Comparison of ENCODE assay signal across 8 mouse cellular contexts in genomic region chr13:107022266-107023171, GRCm38 (mm10). TPM values are rescaled to one million over a fixed set of nuclear protein-coding genes. Genes with fewer than 3 reads are reported as not detected.
DNase-seq lines count a peak whose midpoint lies in the region; ATAC-seq and TF ChIP-seq lines count a peak whose summit lies in the region.

No protein-coding gene starts in this region.

- H3K9ac ChIP-seq in hindbrain, postnatal 0 days (replicated peaks; ENCODE audit: low read length), result peak overlapping the region; percentile 90

- no peaks in the 10 kb centered on the region for H3K9me3 ChIP-seq in hindbrain, postnatal 0 days (ENCODE audit: low read length)
- H3K9me3 ChIP-seq in megakaryocyte, embryonic 14.5 days, result 0 out of 2 replicates have a peak, but pooled peaks cover 3% of the 10 kb centered on the region

- no peaks in the 10 kb centered on the region for H3K27me3 ChIP-seq in hindbrain, postnatal 0 days (ENCODE audit: insufficient read depth, low read length)
- no peaks in the 10 kb centered on the region for H3K27me3 ChIP-seq in megakaryocyte, embryonic 14.5 days (replicated peaks)

- intact Hi-C loops in gastrocnemius, adult 2 months (cut with DNase I), result loop anchor here (10.0 kb wide), 1 partner anchor 1132 kb away; the partner anchor contains the start of genes Ercc8 and Ndufaf2

- peak overlapping the region; percentile 96 for H3K4me3 ChIP-seq in gastrocnemius, adult 2 months
- peak overlapping the region; percentile 83 for H3K4me3 ChIP-seq in hindbrain, postnatal 0 days (ENCODE audit: low read length)
- H3K4me3 ChIP-seq in megakaryocyte, embryonic 14.5 days (replicated peaks), result peak overlapping the region; percentile 98

- peak overlapping the region; percentile 68 for H3K4me2 ChIP-seq in hindbrain, postnatal 0 days (ENCODE audit: low read depth, low read length)

- H3K4me1 ChIP-seq in hindbrain, postnatal 0 days (ENCODE audit: insufficient read depth, low read length), result 0 out of 2 replicates have a peak, but pooled peaks cover 3% of the 10 kb centered on the region
- H3K4me1 ChIP-seq in megakaryocyte, embryonic 14.5 days, result peaks cover 70% of the 10 kb centered on the region

- ATAC-seq in activated CD4-positive, CD25-positive, alpha-beta regulatory T cell, adult 4 months, result peak; percentile 70
- peak; percentile 95 for ATAC-seq in hindbrain, postnatal 0 days

- peak; percentile 47 to 76 for DNase-seq in cerebellum, postnatal 4 days (ENCODE audit: low spot score in 2 of 2)
- DNase-seq in gastrocnemius, adult 2 months, result peak; percentile 93
- peak; percentile 96 for DNase-seq in hindbrain, postnatal 0 days (ENCODE audit: low spot score)
- DNase-seq in left cerebral cortex, adult 9 months (ENCODE audit: low spot score in 2 of 2), result peak; percentile 20 to 45
- peak; percentile 85 for DNase-seq in right cerebral cortex, postnatal 10 days (ENCODE audit: low spot score in 2 of 2)
- peak; percentile 63 for DNase-seq in urinary bladder, postnatal 36 days (ENCODE audit: low spot score in 2 of 2)

- under 1% methylated on average over 76 of the region's 97 CpGs for WGBS in hindbrain, postnatal 0 days

- peak overlapping the region; percentile 94 for H3K27ac ChIP-seq in gastrocnemius, adult 2 months
- H3K27ac ChIP-seq in hindbrain, postnatal 0 days, result peak overlapping the region; percentile 92

- TF ChIP-seq CTCF in gastrocnemius, adult 2 months (IDR thresholded peaks at IDR 0.05), result no peak
- no peak for TF ChIP-seq CTCF in hindbrain, postnatal 0 days (IDR thresholded peaks at IDR 0.05; ENCODE audit: low read depth)

- no peaks in the 10 kb centered on the region for H3K36me3 ChIP-seq in hindbrain, postnatal 0 days (ENCODE audit: insufficient read depth, low read length)
- H3K36me3 ChIP-seq in megakaryocyte, embryonic 14.5 days (replicated peaks; ENCODE audit: low read length), result peaks cover 32% of the 10 kb centered on the region

RNA-seq across cellular contexts. Expression of gene Kif2a, which starts 0.6 kb away (rescaled TPM):
- polyA plus RNA-seq in activated CD4-positive, CD25-positive, alpha-beta regulatory T cell, adult 4 months (2017; shearing (Covaris generic)), result 10 to 100 TPM; 13.6 to 15.7 TPM
- 10 to 100 TPM; 20.4 to 30.3 TPM for total RNA-seq in gastrocnemius, adult 2 months (2021)
- 23.7 and 29.9 TPM in 2 replicates for total RNA-seq in hindbrain, postnatal 0 days (2014; rRNA removed)
- polyA plus RNA-seq in hindbrain, postnatal 0 days (2015; fragmentation: Nextera tagmentation; extraction: Ambion mirVana), result 81.2 and 102 TPM in 2 replicates
- polyA plus RNA-seq in megakaryocyte, embryonic 14.5 days (2012; ENCODE audit: insufficient read depth, low replicate concordance), result 27.9 TPM in 1 of 2 replicates, not detected in the other

Comparison
In these comparisons a context has a peak if more than half of its experiments do, and no peak if none do; other contexts are left out.
1. Peak in every context shown above with its lines: DNase-seq, ATAC-seq, H3K4me3 ChIP-seq and H3K27ac ChIP-seq.
2. DNase-seq: peak in every context shown above with its lines; median percentile 96 in hindbrain, postnatal 0 days; 93 in gastrocnemius, adult 2 months; 85 in right cerebral cortex, postnatal 10 days; 63 in urinary bladder, postnatal 36 days; 62 in cerebellum, postnatal 4 days; 32 in left cerebral cortex, adult 9 months.